Mouse (Mus musculus) heart, embryonic 15.5 days (tissue): ENCODE data around the gene Ptpre. TPM values are rescaled to one million over a fixed set of nuclear protein-coding genes. Genes with fewer than 3 reads are reported as not detected.

ENCODE experiments used
- ATAC-seq: fragments of 200-750 bp; cut with Nextera tagmentation; replicated peaks from 2 replicates; pipeline ENCODE4 v1.8.0; 2017; ENCODE audit warnings: low read depth, moderate TSS enrichment; ENCODE audit not compliant: insufficient number of reproducible peaks, insufficient read depth, low FRiP score
- H3K27ac ChIP-seq: fragments of 300-500 bp; sonication (generic); 2 replicates; pipeline ENCODE4 v1.5.1; 2015; ENCODE audit warnings: mild to moderate bottlenecking, inconsistent platforms
- H3K27me3 ChIP-seq: fragments of 300-500 bp; sonication (generic); 2 replicates; pipeline ENCODE4 v1.6.1; 2015; ENCODE audit warnings: inconsistent platforms
- H3K36me3 ChIP-seq: fragments of 300-500 bp; sonication (generic); 2 replicates; pipeline ENCODE4 v1.6.1; 2015; ENCODE audit warnings: mild to moderate bottlenecking, inconsistent platforms
- H3K4me1 ChIP-seq: fragments of 300-500 bp; sonication (generic); replicated peaks from 2 replicates; pipeline ENCODE4 v1.6.1; 2015; ENCODE audit warnings: inconsistent platforms
- H3K4me2 ChIP-seq: fragments of 300-500 bp; sonication (generic); 2 replicates; pipeline ENCODE4 v1.6.1; 2015; ENCODE audit warnings: inconsistent platforms, mild to moderate bottlenecking, moderate library complexity
- H3K4me3 ChIP-seq: fragments of 300-500 bp; sonication (generic); 2 replicates; pipeline ENCODE4 v1.5.1; 2015; ENCODE audit warnings: mild to moderate bottlenecking, inconsistent platforms
- H3K9ac ChIP-seq: fragments of 300-500 bp; sonication (generic); 2 replicates; pipeline ENCODE4 v1.6.1; 2015; ENCODE audit warnings: mild to moderate bottlenecking, inconsistent platforms
- H3K9me3 ChIP-seq: fragments of 300-500 bp; sonication (generic); replicated peaks from 2 replicates; pipeline ENCODE4 v1.6.1; 2016; ENCODE audit warnings: inconsistent platforms
- WGBS: fragments of 180-500 bp; shearing (Covaris S2); methylation state at CpG from one replicate; pipeline ENCODE4 v1.1.7; 2015; ENCODE audit warnings: mixed read lengths; 5-methylcytosine and 5-hydroxymethylcytosine counted together
- polyA plus RNA-seq: library from polyadenylated mRNA; unstranded; fragments of >200 nt; fragmentation: Nextera tagmentation; extraction: Ambion mirVana; gene quantifications from 2 replicates; pipeline ENCODE4 v1.2.1, GENCODE M21; 2015

Gene Ptpre
- polyA plus RNA-seq, 1 experiment from 2014 or later: 2.1 TPM

DNA sequence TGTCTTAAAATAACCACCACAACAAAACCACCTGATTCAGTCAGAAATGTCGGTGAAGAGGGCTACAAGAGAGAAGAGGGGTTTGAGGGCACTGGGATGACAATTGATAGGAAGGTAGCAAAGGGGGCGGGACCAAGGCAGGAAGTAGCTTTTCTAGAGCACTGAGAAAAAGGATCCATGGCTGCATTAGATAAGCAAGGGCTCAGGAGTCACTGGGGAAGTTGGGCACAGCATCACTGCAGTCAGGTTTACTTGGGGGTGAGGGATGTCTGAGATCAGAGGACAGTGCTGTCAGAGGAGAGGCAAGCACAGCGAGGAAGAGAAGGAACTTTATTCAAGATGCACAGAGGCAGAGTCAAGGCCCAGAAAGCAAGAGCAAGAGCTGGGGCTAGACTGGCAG lies 1.4 kb upstream of the Ptpre start:
- H3K9ac ChIP-seq: no peak overlapping the region
- H3K4me3 ChIP-seq: no peak overlapping the region
- no peak overlapping the region for H3K27ac ChIP-seq
- peaks cover 28% of the 10 kb centered on the region for H3K27me3 ChIP-seq
- H3K9me3 ChIP-seq: no peaks in the 10 kb centered on the region
- peaks cover 9% of the 10 kb centered on the region for H3K4me1 ChIP-seq
- no peaks in the 10 kb centered on the region for H3K36me3 ChIP-seq
- 76% methylated on average over 3 of the region's 3 CpGs for WGBS
- no peak for ATAC-seq
- no peak overlapping the region for H3K4me2 ChIP-seq

DNA sequence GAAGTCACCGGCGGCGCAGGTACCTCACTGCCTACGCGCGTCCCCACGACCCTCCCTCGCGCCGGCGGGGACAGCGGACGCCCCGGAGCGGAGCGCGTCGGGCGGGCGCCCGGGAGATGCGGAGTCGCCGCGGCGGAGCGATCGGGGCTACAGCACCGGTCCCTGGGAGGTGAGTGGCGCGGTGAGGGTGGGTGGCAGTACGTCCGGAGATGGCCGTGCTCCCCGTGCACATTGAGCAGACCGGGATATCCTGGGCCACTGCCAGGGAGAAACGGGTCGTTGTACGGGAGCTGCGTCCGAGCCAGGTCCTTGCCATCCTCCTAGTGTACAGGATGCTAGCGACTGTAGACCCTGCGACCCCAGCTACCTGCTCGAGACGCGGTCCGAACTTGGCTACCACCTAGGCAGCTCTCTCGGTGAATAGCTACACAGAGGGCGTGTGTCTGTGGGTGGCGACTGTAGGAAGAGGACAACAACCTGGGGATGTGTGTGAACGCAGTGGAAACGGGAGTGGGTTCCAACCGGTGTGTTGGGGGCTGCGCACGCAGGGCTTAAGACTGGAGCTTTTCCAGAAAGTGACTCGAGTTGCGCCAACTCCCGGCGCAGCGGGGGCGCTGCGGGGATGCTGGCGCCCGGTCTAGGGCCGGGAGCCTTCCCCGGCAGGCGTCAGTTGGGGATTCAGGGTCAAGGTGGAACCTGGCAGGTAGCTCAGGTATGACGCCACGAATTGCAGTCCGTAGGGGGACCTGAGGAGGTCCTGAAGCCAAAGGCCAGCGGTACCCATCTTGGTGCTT lies 864 bp downstream of the Ptpre start:
- Histone ChIP-seq H3K9ac (peak overlapping the region; percentile 58), H3K4me1 (peaks cover 9% of the 10 kb centered on the region), H3K4me2 (peak overlapping the region; percentile 97), H3K27me3 (peaks cover 31% of the 10 kb centered on the region), H3K9me3 (no peaks in the 10 kb centered on the region), H3K4me3 (peak overlapping the region; percentile 67), H3K27ac (no peak overlapping the region), H3K36me3 (no peaks in the 10 kb centered on the region)
- WGBS: 2% methylated on average over 71 of the region's 71 CpGs
- peak; percentile 28 for ATAC-seq

- no peak overlapping the region for H3K27ac ChIP-seq
- no peak for ATAC-seq
- H3K4me3 ChIP-seq: no peak overlapping the region
- H3K4me2 ChIP-seq: no peak overlapping the region
- peaks cover 9% of the 10 kb centered on the region for H3K4me1 ChIP-seq
- peaks cover 31% of the 10 kb centered on the region for H3K27me3 ChIP-seq
- WGBS: 67% methylated on average over 2 of the region's 2 CpGs
- no peaks in the 10 kb centered on the region for H3K9me3 ChIP-seq
- no peaks in the 10 kb centered on the region for H3K36me3 ChIP-seq
- H3K9ac ChIP-seq: no peak overlapping the region
These were observed 2.1 kb downstream of the Ptpre start for GRCm38 (mm10) chr7:135539429-135539828.

- no peaks in the 10 kb centered on the region for H3K9me3 ChIP-seq
- no peak overlapping the region for H3K4me3 ChIP-seq
- no peak overlapping the region for H3K27ac ChIP-seq
- peaks cover 9% of the 10 kb centered on the region for H3K4me1 ChIP-seq
- no peak overlapping the region for H3K4me2 ChIP-seq
- peaks cover 24% of the 10 kb centered on the region for H3K27me3 ChIP-seq
- H3K9ac ChIP-seq: no peak overlapping the region
- no peak for ATAC-seq
- 69% methylated on average over 3 of the region's 3 CpGs for WGBS
- H3K36me3 ChIP-seq: no peaks in the 10 kb centered on the region
These were observed 5.0 kb downstream of the Ptpre start for GRCm38 (mm10) chr7:135542235-135542634.

- no peak for ATAC-seq
- no peak overlapping the region for H3K9ac ChIP-seq
- H3K27ac ChIP-seq: no peak overlapping the region
- peaks cover 6% of the 10 kb centered on the region for H3K4me1 ChIP-seq
- no peak overlapping the region for H3K4me3 ChIP-seq
- no peaks in the 10 kb centered on the region for H3K36me3 ChIP-seq
- no peaks in the 10 kb centered on the region for H3K9me3 ChIP-seq
- WGBS: 64% methylated on average over 3 of the region's 3 CpGs
- H3K27me3 ChIP-seq: peaks cover 21% of the 10 kb centered on the region
- H3K4me2 ChIP-seq: no peak overlapping the region
These were observed 5.8 kb downstream of the Ptpre start for GRCm38 (mm10) chr7:135543033-135543432.

DNA sequence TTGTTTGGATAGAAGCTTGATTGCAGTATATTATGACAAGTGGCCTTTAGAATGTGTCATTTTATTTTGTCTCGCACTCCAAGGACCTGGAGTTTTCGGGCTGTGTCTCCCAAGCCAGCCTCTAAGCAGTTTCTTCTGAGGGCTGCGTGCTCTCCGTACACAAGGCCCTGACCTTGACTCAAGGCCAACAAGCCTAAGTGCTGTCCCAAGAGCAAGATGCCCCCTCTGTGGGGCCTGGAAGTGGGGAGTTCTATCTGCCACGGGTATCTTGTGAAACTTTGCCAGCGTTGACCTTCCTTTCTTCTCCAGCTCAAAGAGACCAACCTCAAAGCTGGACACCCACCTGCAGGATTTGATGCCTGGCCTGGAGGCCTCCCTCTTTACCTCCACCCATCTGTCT lies 7.0 kb downstream of the Ptpre start:
- ATAC-seq: no peak
- no peaks in the 10 kb centered on the region for H3K36me3 ChIP-seq
- H3K4me3 ChIP-seq: no peak overlapping the region
- 81% methylated on average over 6 of the region's 6 CpGs for WGBS
- no peaks in the 10 kb centered on the region for H3K9me3 ChIP-seq
- no peaks in the 10 kb centered on the region for H3K4me1 ChIP-seq
- H3K4me2 ChIP-seq: no peak overlapping the region
- no peak overlapping the region for H3K9ac ChIP-seq
- H3K27me3 ChIP-seq: peaks cover 9% of the 10 kb centered on the region; the same call in 1 of the 2 replicates
- no peak overlapping the region for H3K27ac ChIP-seq

- Histone ChIP-seq H3K4me1 (peaks cover 2% of the 10 kb centered on the region), H3K36me3 (no peaks in the 10 kb centered on the region), H3K4me2 (no peak overlapping the region), H3K4me3 (no peak overlapping the region), H3K9ac (no peak overlapping the region), H3K9me3 (no peaks in the 10 kb centered on the region), H3K27me3 (0 out of 2 replicates have a peak, but pooled peaks cover 3% of the 10 kb centered on the region), H3K27ac (no peak overlapping the region)
- no peak for ATAC-seq
- WGBS: 55% methylated on average over 7 of the region's 7 CpGs
These were observed 8.7 kb downstream of the Ptpre start for GRCm38 (mm10) chr7:135545957-135546356.

DNA sequence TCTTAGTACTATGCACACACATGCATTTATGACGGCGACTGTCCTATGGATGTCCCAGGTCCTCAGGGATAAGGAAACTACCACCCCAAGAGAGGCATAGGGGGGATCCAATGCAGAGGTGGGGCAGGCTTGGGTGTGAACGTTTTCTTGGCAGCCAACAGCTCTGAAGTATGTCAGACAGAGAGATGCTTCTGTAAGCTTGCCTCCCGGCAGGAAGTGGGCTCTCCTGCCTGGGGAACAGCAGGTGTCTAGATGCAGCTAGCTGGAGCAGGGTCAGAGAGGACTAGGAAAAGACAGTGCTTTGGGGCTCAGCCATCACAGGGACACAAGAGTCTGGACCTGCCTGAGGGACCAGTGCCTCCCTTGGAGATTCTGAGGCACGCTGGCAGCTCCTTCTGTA lies 9.2 kb downstream of the Ptpre start:
- 49% methylated on average over 5 of the region's 5 CpGs for WGBS
- H3K4me1 ChIP-seq: peaks cover 8% of the 10 kb centered on the region
- no peak overlapping the region for H3K27ac ChIP-seq
- H3K36me3 ChIP-seq: no peaks in the 10 kb centered on the region
- no peak overlapping the region for H3K4me3 ChIP-seq
- no peak overlapping the region for H3K9ac ChIP-seq
- 0 out of 2 replicates have a peak, but pooled peaks cover 3% of the 10 kb centered on the region for H3K27me3 ChIP-seq
- no peaks in the 10 kb centered on the region for H3K9me3 ChIP-seq
- no peak overlapping the region for H3K4me2 ChIP-seq
- ATAC-seq: no peak

GRCm38 (mm10) chr7:135548434-135548833 lies 11.2 kb downstream of the Ptpre start:
- Histone ChIP-seq H3K27ac (no peak overlapping the region), H3K4me1 (peaks cover 11% of the 10 kb centered on the region), H3K36me3 (no peaks in the 10 kb centered on the region), H3K9me3 (no peaks in the 10 kb centered on the region), H3K27me3 (no peaks in the 10 kb centered on the region), H3K4me2 (no peak overlapping the region), H3K9ac (no peak overlapping the region), H3K4me3 (no peak overlapping the region)
- 84% methylated on average over 6 of the region's 6 CpGs for WGBS
- ATAC-seq: no peak

DNA sequence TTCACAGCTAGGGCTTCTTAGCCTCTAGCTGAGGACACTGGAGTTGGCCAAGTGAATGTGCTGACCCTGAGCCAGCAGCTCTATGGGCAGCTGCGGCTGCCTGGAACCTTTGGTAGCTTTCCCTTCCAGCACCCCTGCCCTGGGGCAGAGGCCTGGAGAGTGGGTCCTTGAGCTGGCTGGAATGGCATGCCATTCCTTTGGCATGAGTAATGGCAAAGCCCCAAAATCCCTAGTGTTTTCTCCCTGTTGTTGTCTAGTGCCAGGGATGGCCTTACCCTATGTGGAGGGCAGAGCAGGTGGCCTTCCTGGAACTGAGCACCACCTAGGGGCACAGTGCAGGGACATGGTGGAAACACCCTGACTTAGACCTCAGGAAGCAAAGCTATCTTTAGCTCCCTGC lies 14.3 kb downstream of the Ptpre start:
- WGBS: 15% methylated on average over 1 of the region's 1 CpGs
- Histone ChIP-seq H3K36me3 (no peaks in the 10 kb centered on the region), H3K4me1 (peaks cover 11% of the 10 kb centered on the region), H3K27ac (peak overlapping the region; percentile 2; the same call in 1 of the 2 replicates), H3K9ac (no peak overlapping the region), H3K4me3 (no peak overlapping the region), H3K9me3 (no peaks in the 10 kb centered on the region), H3K4me2 (no peak overlapping the region), H3K27me3 (no peaks in the 10 kb centered on the region)
- ATAC-seq: peak; percentile 77

GRCm38 (mm10) chr7:135553550-135553949 lies 16.3 kb downstream of the Ptpre start:
- 75% methylated on average over 3 of the region's 3 CpGs for WGBS
- Histone ChIP-seq H3K27me3 (no peaks in the 10 kb centered on the region), H3K36me3 (no peaks in the 10 kb centered on the region), H3K4me3 (no peak overlapping the region), H3K9me3 (no peaks in the 10 kb centered on the region), H3K27ac (no peak overlapping the region), H3K4me2 (no peak overlapping the region), H3K4me1 (peaks cover 11% of the 10 kb centered on the region), H3K9ac (no peak overlapping the region)
- ATAC-seq: no peak
